ENCODE assay signal across 12 mouse cellular contexts in genomic region chr4:108024641-108025040, GRCm38 (mm10). TPM values are rescaled to one million over a fixed set of nuclear protein-coding genes. Genes with fewer than 3 reads are reported as not detected.
DNase-seq lines count a peak whose midpoint lies in the region; ATAC-seq and TF ChIP-seq lines count a peak whose summit lies in the region.
"Had no signal": no experiment of that assay in that cellular context is flagged by ENCODE, and none has a peak within 500 bp of the region (broad histone marks: within the 10 kb centered on the region; RNA-seq: fewer than 3 reads in every experiment).

No protein-coding gene starts in this region.

- TF ChIP-seq CTCF in liver, adult 2 months (IDR thresholded peaks at IDR 0.05; ENCODE audit: low read depth, low read length): no peak
- TF ChIP-seq CTCF in small intestine, adult 2 months (IDR thresholded peaks at IDR 0.05; ENCODE audit: extremely low read depth, insufficient read length, insufficient replicate concordance, low read depth, low read length): no peak

- no peaks in the 10 kb centered on the region for H3K27me3 ChIP-seq in liver, adult 2 months (ENCODE audit: control insufficient read depth, insufficient read depth, low read length)
- peaks cover 13% of the 10 kb centered on the region for H3K27me3 ChIP-seq in liver, embryonic 11.5 days (replicated peaks; ENCODE audit: control insufficient read depth, insufficient read depth, low read length)
- peaks cover 30% of the 10 kb centered on the region for H3K27me3 ChIP-seq in heart, embryonic 13.5 days (replicated peaks)
- H3K27me3 ChIP-seq in small intestine, adult 2 months (ENCODE audit: control insufficient read depth, insufficient read depth, low read length): no peaks in the 10 kb centered on the region

- no peaks in the 10 kb centered on the region for H3K36me3 ChIP-seq in liver, adult 2 months (ENCODE audit: control insufficient read depth, insufficient read depth, low read length)
- no peaks in the 10 kb centered on the region for H3K36me3 ChIP-seq in liver, embryonic 11.5 days (ENCODE audit: control insufficient read depth, insufficient read depth, low read length)
- H3K36me3 ChIP-seq in heart, embryonic 13.5 days: no peaks in the 10 kb centered on the region
- H3K36me3 ChIP-seq in small intestine, adult 2 months (ENCODE audit: control insufficient read depth, insufficient read depth, low read length): peaks cover 15% of the 10 kb centered on the region; the same call in 1 of the 2 replicates

- no peaks in the 10 kb centered on the region for H3K9me3 ChIP-seq in liver, embryonic 11.5 days (ENCODE audit: control insufficient read depth, low read length)
- peaks cover 8% of the 10 kb centered on the region; the same call in 1 of the 2 replicates for H3K9me3 ChIP-seq in heart, embryonic 13.5 days

- H3K79me2 ChIP-seq in liver, adult 2 months (ENCODE audit: control insufficient read depth, insufficient read depth, low read length): no peaks in the 10 kb centered on the region

- no peak overlapping the region for H3K4me3 ChIP-seq in liver, adult 2 months (ENCODE audit: insufficient read depth, low read depth, low read length)
- no peak overlapping the region for H3K4me3 ChIP-seq in liver, embryonic 11.5 days (ENCODE audit: low read depth, low read length)
- H3K4me3 ChIP-seq in heart, embryonic 13.5 days: no peak overlapping the region
- H3K4me3 ChIP-seq in small intestine, adult 2 months (ENCODE audit: low read depth, low read length): peak overlapping the region; percentile 15
- H3K4me3 ChIP-seq: left cerebral cortex, adult 2 months had no signal

- H3K4me2 ChIP-seq in liver, embryonic 11.5 days: no peak overlapping the region
- H3K4me2 ChIP-seq in heart, embryonic 13.5 days: peak overlapping the region; percentile 61

- no peak for ATAC-seq in liver, embryonic 11.5 days (replicated peaks; ENCODE audit: low FRiP score)
- no peak for ATAC-seq in heart, embryonic 13.5 days (ENCODE audit: extremely low read depth, insufficient number of reproducible peaks, low FRiP score, low TSS enrichment)
- no peak for ATAC-seq in inflammation-experienced regulatory T-cells, adult 6 months

- H3K4me1 ChIP-seq in liver, adult 2 months (ENCODE audit: control insufficient read depth, insufficient read depth, low read length): peaks cover 13% of the 10 kb centered on the region
- peaks cover 8% of the 10 kb centered on the region for H3K4me1 ChIP-seq in liver, embryonic 11.5 days (replicated peaks; ENCODE audit: control insufficient read depth, insufficient read depth, low read length)
- peaks cover 19% of the 10 kb centered on the region for H3K4me1 ChIP-seq in heart, embryonic 13.5 days
- H3K4me1 ChIP-seq in small intestine, adult 2 months (ENCODE audit: control insufficient read depth, insufficient read depth, insufficient read length, low read length): peaks cover 51% of the 10 kb centered on the region

- DNase-seq in liver, adult 2 months (ENCODE audit: extremely low read depth, low read depth, low spot score): peak; percentile 89
- DNase-seq in liver, embryonic 11.5 days (ENCODE audit: low spot score): no peak
- DNase-seq in kidney, postnatal 14 days: peak; percentile 78
- no peak for DNase-seq in cerebellum, postnatal 14 days
- no peak for DNase-seq in T-cell, adult 2 months (ENCODE audit: low spot score)
- DNase-seq: cerebellum, adult 2 months had no signal

- peak overlapping the region; percentile 88 for H3K27ac ChIP-seq in liver, adult 2 months (replicated peaks; ENCODE audit: insufficient read depth, low read depth, low read length)
- H3K27ac ChIP-seq in liver, embryonic 11.5 days (ENCODE audit: low read depth, low read length): no peak overlapping the region
- H3K27ac ChIP-seq in heart, embryonic 13.5 days (replicated peaks): no peak overlapping the region
- peak overlapping the region; percentile 99 for H3K27ac ChIP-seq in small intestine, adult 2 months (ENCODE audit: insufficient read depth, low read depth, low read length)
- H3K27ac ChIP-seq: left cerebral cortex, adult 2 months had no signal

- no peak for TF ChIP-seq POLR2A in liver, adult 2 months (IDR thresholded peaks at IDR 0.05; ENCODE audit: extremely low read depth, insufficient read depth, low read length)
- TF ChIP-seq POLR2A in small intestine, adult 2 months (IDR thresholded peaks at IDR 0.05; ENCODE audit: low read depth, low read length): no peak

- WGBS in liver, adult 2 months: 16% methylated on average over 5 of the region's 5 CpGs
- 79% methylated on average over 5 of the region's 5 CpGs for WGBS in liver, embryonic 11.5 days
- 61% methylated on average over 5 of the region's 5 CpGs for WGBS in heart, embryonic 13.5 days
- WGBS in small intestine, adult 2 months: 35% methylated on average over 5 of the region's 5 CpGs

- H3K9ac ChIP-seq in liver, adult 2 months (ENCODE audit: low read depth, low read length): peak overlapping the region; percentile 42; the same call in 1 of the 2 replicates
- H3K9ac ChIP-seq in liver, embryonic 11.5 days (ENCODE audit: low read depth, low read length): no peak overlapping the region
- no peak overlapping the region for H3K9ac ChIP-seq in heart, embryonic 13.5 days

RNA-seq across cellular contexts. Expression of gene Slc1a7, which starts 56.5 kb away (rescaled TPM):
- total RNA-seq in liver, adult 2 months (2014; rRNA removed): 0.07 and 0.09 TPM in 2 replicates
- polyA plus RNA-seq in liver, adult 2 months (2012; rRNA removed): 0.04 and 0.07 TPM in 2 replicates
- polyA plus RNA-seq in liver, embryonic 11.5 days (2014; fragmentation: Nextera tagmentation; extraction: Ambion mirVana): not detected in 2 replicates
- not detected in 2 replicates for polyA plus RNA-seq in heart, embryonic 13.5 days (2015; fragmentation: Nextera tagmentation; extraction: Ambion mirVana)
- polyA plus RNA-seq in small intestine, adult 2 months (2012; rRNA removed): 0.11 and 0.16 TPM in 2 replicates
- not detected for polyA plus RNA-seq in inflammation-experienced regulatory T-cells, adult 6 months (2017; shearing (Covaris generic))
- polyA plus RNA-seq: heart, embryonic 16.5 days; stomach, embryonic 14.5 days had no signal

Comparison
In these comparisons a context has a peak if more than half of its experiments do, and no peak if none do; other contexts are left out.
1. DNase-seq: peak in liver, adult 2 months (single experiment) and kidney, postnatal 14 days (single experiment); none in liver, embryonic 11.5 days (single experiment), cerebellum, postnatal 14 days (0 of 2) and T-cell, adult 2 months (single experiment).
2. H3K27ac ChIP-seq: peak in liver, adult 2 months (single experiment) and small intestine, adult 2 months (single experiment); none in liver, embryonic 11.5 days (single experiment) and heart, embryonic 13.5 days (single experiment).